Mouse (Mus musculus) midbrain, embryonic 10.5 days (tissue): ENCODE results near the gene Gpr19. TPM values are rescaled to one million over a fixed set of nuclear protein-coding genes. Genes with fewer than 3 reads are reported as not detected.
A peak's percentile ranks its signal among the peaks of the same experiment; 100 is the strongest.

ENCODE experiments used
- DNase-seq: peaks from one replicate; pipeline ENCODE4 v3.0.0-alpha.2; 2017; ENCODE audit warnings: low spot score
- H3K27ac ChIP-seq: fragments of 300-500 bp; sonication (generic); replicated peaks from 2 replicates; pipeline ENCODE4 v1.5.1; 2016; ENCODE audit warnings: mild to moderate bottlenecking
- H3K27me3 ChIP-seq: fragments of 300-500 bp; sonication (generic); 2 replicates; pipeline ENCODE4 v1.6.1; 2016; ENCODE audit warnings: low read depth, mild to moderate bottlenecking; ENCODE audit not compliant: poor library complexity, severe bottlenecking
- H3K36me3 ChIP-seq: fragments of 300-500 bp; sonication (generic); 2 replicates; pipeline ENCODE4 v1.6.1; 2016; ENCODE audit warnings: mild to moderate bottlenecking, moderate library complexity
- H3K4me1 ChIP-seq: fragments of 300-500 bp; sonication (generic); 2 replicates; pipeline ENCODE4 v1.6.1; 2016
- H3K4me3 ChIP-seq: fragments of 300-500 bp; sonication (generic); 2 replicates; pipeline ENCODE4 v1.5.1; 2016; ENCODE audit warnings: mild to moderate bottlenecking, moderate library complexity
- H3K9me3 ChIP-seq: fragments of 300-500 bp; sonication (generic); replicated peaks from 2 replicates; pipeline ENCODE4 v1.6.1; 2016; ENCODE audit warnings: mild to moderate bottlenecking
- WGBS: fragments of 180-500 bp; shearing (Covaris S2); methylation state at CpG from one replicate; pipeline ENCODE4 v1.1.7; 2016; 5-methylcytosine and 5-hydroxymethylcytosine counted together
- polyA plus RNA-seq: library from polyadenylated mRNA; unstranded; fragments of >200 nt; fragmentation: Nextera tagmentation; extraction: Ambion mirVana; gene quantifications from 2 replicates; pipeline ENCODE4 v1.2.1, GENCODE M21; 2016

The Gpr19 gene
- polyA plus RNA-seq, 1 experiment from 2014 or later: 32.3 TPM

- H3K36me3 ChIP-seq: peaks cover 30% of the 10 kb centered on the region
- no peaks in the 10 kb centered on the region for H3K9me3 ChIP-seq
- peak within 1 kb of the TSS; percentile 94 for H3K27ac ChIP-seq
- DNase-seq: peak; percentile 91
- WGBS: under 1% methylated on average over 77 of the region's 77 CpGs
- peaks cover 19% of the 10 kb centered on the region for H3K27me3 ChIP-seq
- peak within 1 kb of the TSS; percentile 81 for H3K4me3 ChIP-seq
- peaks cover 71% of the 10 kb centered on the region for H3K4me1 ChIP-seq
Measured at GRCm38 (mm10) chr6:134920190-134921013, 22.0 kb upstream of the Gpr19 start, which contains the start of gene Cdkn1b. TSS of gene Cdkn1b (plus strand) at chr6:134920401.

- Histone ChIP-seq H3K4me1 (peaks cover 66% of the 10 kb centered on the region), H3K27me3 (peaks cover 19% of the 10 kb centered on the region), H3K36me3 (peaks cover 27% of the 10 kb centered on the region), H3K27ac (peak overlapping the region; percentile 94), H3K9me3 (no peaks in the 10 kb centered on the region), H3K4me3 (peak overlapping the region; percentile 81)
- 2% methylated on average over 37 of the region's 37 CpGs for WGBS
- DNase-seq: no peak
Measured at GRCm38 (mm10) chr6:134919511-134920189, 21.3 kb upstream of the Gpr19 start.

- Histone ChIP-seq H3K27me3 (peaks cover 19% of the 10 kb centered on the region), H3K4me1 (peaks cover 57% of the 10 kb centered on the region), H3K27ac (peak overlapping the region; percentile 94)
Measured at GRCm38 (mm10) chr6:134918769-134919168, 20.4 kb upstream of the Gpr19 start.

GRCm38 (mm10) chr6:134917087-134917486, 18.7 kb upstream of the Gpr19 start:
- Histone ChIP-seq H3K27me3 (peaks cover 19% of the 10 kb centered on the region), H3K4me1 (peaks cover 40% of the 10 kb centered on the region), H3K36me3 (peaks cover 3% of the 10 kb centered on the region; the same call in 1 of the 2 replicates), H3K9me3 (no peaks in the 10 kb centered on the region), H3K4me3 (peak overlapping the region; percentile 56), H3K27ac (peak overlapping the region; percentile 74)
- DNase-seq: peak; percentile 62
- 2% methylated on average over 11 of the region's 11 CpGs for WGBS

More at GRCm38 (mm10) chr6:134918769-134919168, 20.4 kb upstream of the Gpr19 start:
- H3K9me3 ChIP-seq: no peaks in the 10 kb centered on the region
- H3K4me3 ChIP-seq: no peak overlapping the region
- H3K36me3 ChIP-seq: peaks cover 19% of the 10 kb centered on the region
- DNase-seq: no peak
- 95% methylated on average over 10 of the region's 10 CpGs for WGBS

GRCm38 (mm10) chr6:134916641-134917040, 18.3 kb upstream of the Gpr19 start:
- DNase-seq: peak; percentile 21
- peaks cover 36% of the 10 kb centered on the region for H3K4me1 ChIP-seq
- H3K36me3 ChIP-seq: no peaks in the 10 kb centered on the region
- peak overlapping the region; percentile 74 for H3K27ac ChIP-seq
- H3K9me3 ChIP-seq: no peaks in the 10 kb centered on the region
- WGBS: 0% methylated on average over 11 of the region's 11 CpGs
- H3K4me3 ChIP-seq: peak overlapping the region; percentile 56
- peaks cover 19% of the 10 kb centered on the region for H3K27me3 ChIP-seq

- peaks cover 19% of the 10 kb centered on the region for H3K27me3 ChIP-seq
- H3K27ac ChIP-seq: no peak overlapping the region
- WGBS: 91% methylated on average over 5 of the region's 5 CpGs
- H3K4me1 ChIP-seq: peaks cover 28% of the 10 kb centered on the region
- DNase-seq: no peak
- no peak overlapping the region for H3K4me3 ChIP-seq
- no peaks in the 10 kb centered on the region for H3K36me3 ChIP-seq
- H3K9me3 ChIP-seq: no peaks in the 10 kb centered on the region
Measured at GRCm38 (mm10) chr6:134914523-134914922, 16.1 kb upstream of the Gpr19 start.

GRCm38 (mm10) chr6:134905811-134906210, 7.4 kb upstream of the Gpr19 start:
- no peaks in the 10 kb centered on the region for H3K36me3 ChIP-seq
- H3K4me1 ChIP-seq: no peaks in the 10 kb centered on the region
- H3K27me3 ChIP-seq: no peaks in the 10 kb centered on the region
- 88% methylated on average over 1 of the region's 1 CpGs for WGBS
- DNase-seq: no peak
- no peaks in the 10 kb centered on the region for H3K9me3 ChIP-seq
- H3K4me3 ChIP-seq: no peak overlapping the region
- no peak overlapping the region for H3K27ac ChIP-seq

- Histone ChIP-seq H3K36me3 (no peaks in the 10 kb centered on the region), H3K4me3 (no peak overlapping the region), H3K27ac (no peak overlapping the region), H3K27me3 (no peaks in the 10 kb centered on the region), H3K4me1 (peaks cover 6% of the 10 kb centered on the region), H3K9me3 (no peaks in the 10 kb centered on the region)
- WGBS: 90% methylated on average over 10 of the region's 10 CpGs
- no peak for DNase-seq
Measured at GRCm38 (mm10) chr6:134903891-134904884, 5.8 kb upstream of the Gpr19 start.

- Histone ChIP-seq H3K27ac (no peak overlapping the region), H3K4me1 (peaks cover 10% of the 10 kb centered on the region), H3K27me3 (no peaks in the 10 kb centered on the region), H3K36me3 (no peaks in the 10 kb centered on the region), H3K9me3 (no peaks in the 10 kb centered on the region), H3K4me3 (no peak overlapping the region)
- WGBS: 94% methylated on average over 4 of the region's 4 CpGs
- no peak for DNase-seq
Measured at GRCm38 (mm10) chr6:134903368-134903767, 5.0 kb upstream of the Gpr19 start.

- H3K4me1 ChIP-seq: peaks cover 29% of the 10 kb centered on the region
- no peaks in the 10 kb centered on the region for H3K9me3 ChIP-seq
- WGBS: under 1% methylated on average over 38 of the region's 38 CpGs
- DNase-seq: peak; percentile 98
- peaks cover 3% of the 10 kb centered on the region for H3K36me3 ChIP-seq
- H3K27me3 ChIP-seq: no peaks in the 10 kb centered on the region
- H3K27ac ChIP-seq: peak overlapping the region; percentile 97
- H3K4me3 ChIP-seq: peak overlapping the region; percentile 61
Measured at GRCm38 (mm10) chr6:134897443-134898094, 809 bp downstream of the Gpr19 start.

GRCm38 (mm10) chr6:134896570-134897436, 1.6 kb downstream of the Gpr19 start:
- DNase-seq: no peak
- peaks cover 29% of the 10 kb centered on the region for H3K4me1 ChIP-seq
- peaks cover 3% of the 10 kb centered on the region for H3K36me3 ChIP-seq
- 62% methylated on average over 15 of the region's 15 CpGs for WGBS
- H3K9me3 ChIP-seq: no peaks in the 10 kb centered on the region
- no peaks in the 10 kb centered on the region for H3K27me3 ChIP-seq
- peak overlapping the region; percentile 97 for H3K27ac ChIP-seq
- H3K4me3 ChIP-seq: peak overlapping the region; percentile 61
